Mouse (Mus musculus) erythroblast, embryonic 14.5 days (primary cell): ENCODE measurements around the gene Zfp366. TPM values are rescaled to one million over a fixed set of nuclear protein-coding genes. Genes with fewer than 3 reads are reported as not detected.

Source experiments
- H3K27me3 ChIP-seq: 2 replicates; pipeline ENCODE4 v1.6.1; 2012; ENCODE audit warnings: inconsistent platforms; ENCODE audit not compliant: control insufficient read depth
- H3K36me3 ChIP-seq: 2 replicates; pipeline ENCODE4 v1.6.1; 2012; ENCODE audit warnings: mild to moderate bottlenecking, inconsistent platforms; ENCODE audit not compliant: control insufficient read depth
- H3K4me1 ChIP-seq: 2 replicates; pipeline ENCODE4 v1.6.1; 2012; ENCODE audit warnings: inconsistent platforms; ENCODE audit not compliant: control insufficient read depth
- H3K4me3 ChIP-seq: replicated peaks from 2 replicates; pipeline ENCODE3; 2012; ENCODE audit warnings: moderate library complexity, mild to moderate bottlenecking, inconsistent platforms
- H3K9me3 ChIP-seq: 2 replicates; pipeline ENCODE4 v1.6.1; 2012; ENCODE audit warnings: low read length, inconsistent platforms, mixed read lengths; ENCODE audit not compliant: control insufficient read depth
- GATA1 ChIP-seq: IDR thresholded peaks from 2 replicates; pipeline ENCODE4 v1.6.1; 2012; ENCODE audit warnings: low read length, inconsistent platforms, mixed read lengths
- TAL1 ChIP-seq: IDR thresholded peaks from 3 replicates; pipeline ENCODE4 v1.6.1; 2012; ENCODE audit warnings: low read length, inconsistent platforms, mixed read lengths
- polyA plus RNA-seq: library from polyadenylated mRNA; stranded (reverse); fragments of >175 nt; gene quantifications from 2 replicates; pipeline ENCODE4 v1.2.3, GENCODE M21; 2012

Zfp366 gene
- polyA plus RNA-seq, 1 experiment = not detected

DNA sequence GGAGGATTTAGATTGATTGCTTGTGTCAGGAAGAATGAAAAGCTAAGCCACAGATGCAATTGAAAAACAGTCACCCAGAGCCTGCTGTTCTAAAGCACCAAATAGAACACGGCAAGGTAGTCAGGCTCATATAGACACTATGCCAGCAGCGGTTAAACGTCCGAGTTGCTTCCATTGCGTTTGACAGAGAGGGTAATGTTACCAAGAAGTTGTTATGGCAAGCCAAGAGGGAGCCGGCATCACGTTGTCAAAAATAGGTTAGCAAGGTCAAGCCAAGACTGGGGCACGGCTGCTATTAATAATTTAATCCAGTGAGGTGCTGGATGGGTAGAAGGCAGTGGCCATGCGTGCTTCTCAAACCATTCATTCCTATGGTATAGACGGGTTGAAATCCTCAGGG, 950 bp downstream of the Zfp366 start:
- Histone ChIP-seq H3K9me3 (no peaks in the 10 kb centered on the region), H3K4me3 (no peak overlapping the region), H3K36me3 (no peaks in the 10 kb centered on the region), H3K27me3 (0 out of 2 replicates have a peak, but pooled peaks cover 3% of the 10 kb centered on the region), H3K4me1 (peaks cover 2% of the 10 kb centered on the region; the same call in 1 of the 2 replicates)
- no peak for TF ChIP-seq GATA1
- TF ChIP-seq TAL1 = no peak

- peaks cover under 1% of the 10 kb centered on the region; the same call in 1 of the 2 replicates for H3K4me1 ChIP-seq
- 0 out of 2 replicates have a peak, but pooled peaks cover 3% of the 10 kb centered on the region for H3K27me3 ChIP-seq
- H3K36me3 ChIP-seq = no peaks in the 10 kb centered on the region
- H3K9me3 ChIP-seq = no peaks in the 10 kb centered on the region
- no peak overlapping the region for H3K4me3 ChIP-seq
- no peak for TF ChIP-seq TAL1
- no peak for TF ChIP-seq GATA1
These were observed 1.7 kb downstream of the Zfp366 start for GRCm38 (mm10) chr13:99186138-99186853.

DNA sequence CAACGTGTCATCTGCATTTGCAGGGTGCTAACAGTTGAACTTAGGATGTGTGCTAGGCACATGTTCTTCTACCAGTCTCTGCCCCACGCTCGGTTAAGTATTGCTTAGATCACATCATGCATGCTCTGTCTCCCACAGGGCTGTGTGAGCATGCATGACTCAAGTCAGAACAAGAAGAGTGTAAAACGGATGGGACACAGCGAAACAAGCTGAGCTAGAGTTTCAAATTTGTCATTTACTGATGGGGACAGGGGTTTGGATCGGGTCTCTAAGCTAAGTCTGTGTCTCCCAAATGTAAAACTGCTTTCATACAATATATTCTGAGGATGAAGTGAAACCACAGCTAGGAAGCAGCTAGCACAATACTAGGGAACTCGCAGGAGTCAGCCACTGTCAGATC, 2.2 kb downstream of the Zfp366 start:
- H3K27me3 ChIP-seq = 0 out of 2 replicates have a peak, but pooled peaks cover 3% of the 10 kb centered on the region
- TF ChIP-seq GATA1 (no peak), TAL1 (no peak)
- H3K36me3 ChIP-seq = no peaks in the 10 kb centered on the region
- no peak overlapping the region for H3K4me3 ChIP-seq
- H3K4me1 ChIP-seq = no peaks in the 10 kb centered on the region
- no peaks in the 10 kb centered on the region for H3K9me3 ChIP-seq

DNA sequence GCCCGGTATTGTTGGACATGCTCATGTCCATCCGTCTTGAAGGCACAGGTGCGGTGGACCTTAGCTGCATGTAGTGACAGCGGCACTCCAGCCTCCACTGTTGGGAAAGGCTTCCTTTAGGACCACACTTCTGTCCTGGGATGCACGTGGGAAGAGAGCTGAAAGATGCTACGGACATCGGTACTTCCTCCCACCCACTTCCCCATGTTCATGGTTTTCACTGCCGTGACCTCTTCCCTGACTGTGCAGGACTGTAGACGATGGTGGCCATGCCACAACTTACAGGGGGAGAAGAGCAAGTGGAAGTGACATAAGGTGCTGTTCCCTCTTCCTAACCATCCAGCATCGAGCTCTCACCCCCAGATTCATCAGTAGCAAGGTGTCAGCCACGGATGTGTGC, 2.8 kb downstream of the Zfp366 start:
- Histone ChIP-seq H3K4me1 (no peaks in the 10 kb centered on the region), H3K4me3 (no peak overlapping the region), H3K36me3 (no peaks in the 10 kb centered on the region), H3K27me3 (0 out of 2 replicates have a peak, but pooled peaks cover 3% of the 10 kb centered on the region), H3K9me3 (no peaks in the 10 kb centered on the region)
- no peak for TF ChIP-seq GATA1
- no peak for TF ChIP-seq TAL1

GRCm38 (mm10) chr13:99188625-99189024, 4.0 kb downstream of the Zfp366 start:
- TF ChIP-seq GATA1 (no peak), TAL1 (no peak)
- Histone ChIP-seq H3K27me3 (0 out of 2 replicates have a peak, but pooled peaks cover 3% of the 10 kb centered on the region), H3K4me3 (no peak overlapping the region), H3K4me1 (no peaks in the 10 kb centered on the region), H3K36me3 (no peaks in the 10 kb centered on the region), H3K9me3 (no peaks in the 10 kb centered on the region)

- Histone ChIP-seq H3K4me3 (no peak overlapping the region), H3K9me3 (no peaks in the 10 kb centered on the region), H3K36me3 (no peaks in the 10 kb centered on the region), H3K4me1 (no peaks in the 10 kb centered on the region), H3K27me3 (no peaks in the 10 kb centered on the region)
- no peak for TF ChIP-seq TAL1
- no peak for TF ChIP-seq GATA1
These were observed 5.0 kb downstream of the Zfp366 start for GRCm38 (mm10) chr13:99189671-99190070.

GRCm38 (mm10) chr13:99190466-99190865, 5.8 kb downstream of the Zfp366 start:
- H3K9me3 ChIP-seq = no peaks in the 10 kb centered on the region
- no peaks in the 10 kb centered on the region for H3K4me1 ChIP-seq
- no peaks in the 10 kb centered on the region for H3K36me3 ChIP-seq
- H3K4me3 ChIP-seq = no peak overlapping the region
- H3K27me3 ChIP-seq = no peaks in the 10 kb centered on the region
- TF ChIP-seq TAL1 (no peak), GATA1 (no peak)

GRCm38 (mm10) chr13:99191063-99191462, 6.4 kb downstream of the Zfp366 start:
- Histone ChIP-seq H3K4me3 (no peak overlapping the region), H3K4me1 (no peaks in the 10 kb centered on the region), H3K27me3 (no peaks in the 10 kb centered on the region), H3K36me3 (no peaks in the 10 kb centered on the region), H3K9me3 (no peaks in the 10 kb centered on the region)
- TF ChIP-seq TAL1 = no peak
- TF ChIP-seq GATA1 = no peak

GRCm38 (mm10) chr13:99196314-99196713, 11.7 kb downstream of the Zfp366 start:
- TF ChIP-seq GATA1 = no peak
- TF ChIP-seq TAL1 = no peak
- Histone ChIP-seq H3K4me3 (no peak overlapping the region), H3K36me3 (no peaks in the 10 kb centered on the region), H3K27me3 (no peaks in the 10 kb centered on the region), H3K4me1 (no peaks in the 10 kb centered on the region), H3K9me3 (no peaks in the 10 kb centered on the region)

DNA sequence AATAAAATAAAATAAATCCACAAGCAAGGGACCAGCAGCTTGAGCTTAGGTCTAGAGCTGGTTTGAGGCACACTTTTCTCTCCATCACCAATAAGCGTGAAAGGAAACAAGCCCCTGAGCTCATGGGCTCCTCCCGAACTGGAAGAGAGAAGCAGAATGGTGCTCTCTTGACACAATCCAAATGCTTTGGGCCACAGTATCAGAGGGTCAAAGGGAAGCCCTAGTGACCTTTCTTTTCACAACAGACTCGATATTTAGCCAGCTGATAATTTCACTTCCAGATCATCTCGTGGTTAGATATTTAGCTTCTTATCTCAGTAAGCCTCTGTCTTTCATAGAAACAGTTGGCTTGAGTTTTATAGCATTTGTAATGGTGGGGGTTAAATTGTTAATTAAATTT, 12.2 kb downstream of the Zfp366 start:
- Histone ChIP-seq H3K36me3 (no peaks in the 10 kb centered on the region), H3K4me3 (no peak overlapping the region), H3K9me3 (no peaks in the 10 kb centered on the region), H3K4me1 (no peaks in the 10 kb centered on the region), H3K27me3 (no peaks in the 10 kb centered on the region)
- TF ChIP-seq GATA1 (no peak), TAL1 (no peak)
